Mouse (Mus musculus): Measurements from ENCODE around the gene Gm20388.

- TF ChIP-seq CTCF (IDR thresholded peaks at IDR 0.05; ENCODE audit: insufficient read depth, low read depth, low read length) (no peak), POLR2A (IDR thresholded peaks at IDR 0.05; ENCODE audit: insufficient read depth, low read depth, low read length) (no peak)
Observed at GRCm38 (mm10) chr8:121395316-121395715, 1484.7 kb downstream of the Gm20388 start.

All from olfactory bulb, adult 2 months (tissue).